Mouse (Mus musculus): ENCODE data around the gene Ppcdc.

The Ppcdc gene

DNA sequence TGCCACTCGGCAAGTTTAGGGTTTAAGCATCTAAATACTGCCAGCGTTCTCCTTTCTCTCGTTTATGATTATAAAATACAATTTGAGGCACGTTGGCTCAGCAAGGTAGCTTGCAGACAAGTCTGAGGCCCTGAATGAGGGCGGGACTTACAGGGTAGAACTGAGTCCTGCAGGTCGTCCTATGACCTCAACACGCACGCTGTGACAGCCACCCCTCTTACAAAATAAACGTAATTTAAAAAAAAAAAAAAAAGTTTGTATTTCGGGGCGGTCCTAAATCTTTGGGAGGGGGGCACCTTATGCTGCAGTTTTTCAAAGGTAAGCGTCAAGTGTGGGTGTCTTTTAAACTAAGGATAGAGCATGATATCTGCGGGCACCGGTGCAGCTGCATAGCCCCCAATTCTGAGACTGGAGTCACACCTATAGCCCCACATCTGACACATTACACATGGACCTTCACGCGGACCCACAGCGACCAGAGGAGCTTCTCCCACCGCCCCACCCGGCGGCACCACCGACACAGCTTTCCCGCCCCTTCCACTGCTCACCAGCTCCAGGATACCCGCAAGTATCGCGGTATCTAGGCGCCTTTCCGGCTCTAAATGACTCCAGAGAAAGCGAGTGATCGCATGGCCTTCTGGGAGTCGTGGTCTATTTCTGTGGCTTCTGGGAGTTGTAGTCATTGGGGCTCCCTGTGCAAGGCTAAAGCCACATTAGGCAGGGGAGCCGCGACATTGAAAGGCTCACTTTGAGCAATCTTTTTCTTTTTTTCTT lies at the start of gene Ppcdc:
Ppcdc (minus strand) TSS at position 603 of the 774 bp plus-strand sequence.
- DNase-seq (ENCODE audit: low read depth, low spot score) = peak; percentile 96

DNA sequence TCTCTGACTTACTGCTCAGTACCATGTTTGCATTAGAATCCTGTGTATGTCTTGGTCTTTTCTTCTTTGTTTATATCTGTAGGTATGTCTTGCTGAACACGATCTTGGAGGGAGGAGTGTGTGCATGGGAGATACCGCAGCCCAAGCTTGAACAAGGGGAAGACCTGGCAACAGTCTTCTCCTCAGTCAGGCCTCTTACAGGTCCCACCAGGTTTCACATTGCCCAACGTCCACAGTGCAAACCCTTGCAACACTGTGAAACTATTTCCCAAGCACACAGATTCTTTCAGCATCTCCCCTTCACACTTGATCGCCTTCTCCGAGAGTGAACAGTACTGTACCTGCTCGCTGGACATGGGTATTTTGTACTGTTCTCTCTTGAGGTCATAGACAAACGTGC lies 47.9 kb upstream of the Ppcdc start:
- DNase-seq (ENCODE audit: low read depth, low spot score) = no peak

DNA sequence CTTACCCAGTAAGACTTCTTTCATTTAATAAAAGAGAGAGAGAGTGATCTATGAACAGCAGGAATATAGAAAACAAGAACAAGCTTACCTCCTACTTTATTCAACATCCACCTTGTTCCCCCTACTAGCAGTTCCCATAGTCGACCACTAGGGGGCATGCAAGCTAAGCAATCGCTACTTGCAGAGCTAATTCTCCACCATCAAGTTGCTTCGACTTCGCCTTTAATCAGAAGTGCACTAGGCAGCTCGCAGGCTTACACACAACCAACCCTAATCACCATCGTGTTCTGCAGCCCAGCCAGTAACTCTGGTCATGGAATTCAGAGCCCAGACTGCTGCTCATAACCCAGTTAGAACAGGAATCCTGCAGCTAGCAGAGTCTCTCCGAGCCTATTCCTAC lies 45.9 kb upstream of the Ppcdc start:
- peak; percentile 82 for DNase-seq (ENCODE audit: low read depth, low spot score)

DNA sequence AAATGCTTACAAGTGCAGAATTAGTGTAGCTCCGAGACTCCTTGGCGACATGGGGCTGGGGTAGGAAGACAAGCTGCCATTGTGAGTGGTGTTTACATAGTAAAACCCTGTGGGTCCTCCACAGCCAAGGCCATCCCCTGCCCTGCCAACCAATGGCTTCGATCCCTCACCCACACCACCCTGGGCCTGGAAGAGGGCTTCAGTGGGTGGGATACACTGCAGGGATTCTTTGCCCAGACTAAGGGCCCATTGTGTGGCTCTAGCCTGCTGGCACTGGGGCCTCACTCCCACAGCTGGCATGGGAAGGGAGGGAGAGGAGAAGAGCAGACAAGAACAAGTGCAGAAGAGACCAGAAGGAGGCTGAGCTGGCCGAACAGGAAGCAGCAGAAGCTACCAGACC lies 29.0 kb upstream of the Ppcdc start:
- DNase-seq (ENCODE audit: low read depth, low spot score) = peak; percentile 77

DNA sequence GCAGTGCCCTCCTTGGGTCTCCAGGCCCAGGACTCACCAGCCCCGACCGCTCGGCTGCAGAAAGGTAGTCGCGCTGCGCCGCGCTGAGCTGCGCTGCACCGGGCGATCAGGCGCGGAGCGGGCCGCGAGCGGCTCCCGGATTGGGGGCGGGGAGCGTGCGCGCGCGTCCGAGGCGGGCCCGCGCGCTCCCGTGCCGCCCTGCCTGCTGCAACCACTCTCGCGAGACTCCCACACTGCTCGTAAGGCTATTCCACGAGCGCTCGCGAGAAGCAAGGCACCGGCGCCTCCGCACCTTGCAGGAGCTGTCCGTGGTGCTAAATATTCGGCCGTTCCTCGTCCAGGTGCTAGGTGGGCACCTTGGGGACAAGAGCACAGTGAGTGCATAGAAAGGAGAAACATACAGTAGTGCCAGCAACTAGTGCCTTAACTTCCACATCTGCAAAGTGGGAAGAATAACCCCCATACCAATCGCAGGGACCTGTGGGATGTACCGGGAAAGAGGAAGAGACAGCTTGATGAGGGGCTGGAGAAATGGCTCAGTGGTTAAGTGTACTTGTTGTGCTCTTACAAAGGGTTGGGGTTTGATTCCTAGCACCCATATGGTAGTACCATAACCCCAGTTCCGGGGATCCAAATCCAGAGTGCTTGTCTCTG lies 28.1 kb upstream of the Ppcdc start, which contains the start of gene Scamp5:
Scamp5 (minus strand) TSS at position 165 of the 654 bp plus-strand sequence.
- DNase-seq (ENCODE audit: low read depth, low spot score) = peak; percentile 85

DNA sequence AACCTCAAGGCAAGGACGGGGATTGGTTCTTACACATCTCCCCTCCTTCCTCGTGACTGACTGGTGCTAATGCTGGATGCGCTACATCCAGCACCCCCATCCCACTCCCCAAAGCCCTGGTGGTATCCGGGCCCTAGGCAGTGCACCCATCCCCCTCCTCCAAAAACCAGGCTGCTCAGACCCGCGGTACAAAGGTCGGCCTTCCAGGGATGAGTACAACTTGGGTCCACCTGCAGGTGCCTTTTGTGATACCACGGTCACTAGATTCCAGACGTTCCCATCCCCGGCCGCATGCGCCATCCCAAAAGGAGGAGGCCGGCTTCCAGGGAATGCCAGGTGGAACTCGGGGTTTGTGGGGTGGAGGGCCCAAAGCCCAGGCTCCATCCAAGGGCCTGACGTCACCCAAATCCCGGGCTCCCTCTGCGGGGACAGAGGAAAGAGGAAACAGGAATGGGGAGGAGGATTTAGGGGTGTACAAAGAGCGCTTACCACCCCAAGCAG lies 27.4 kb upstream of the Ppcdc start:
- DNase-seq (ENCODE audit: low read depth, low spot score) = no peak

DNA sequence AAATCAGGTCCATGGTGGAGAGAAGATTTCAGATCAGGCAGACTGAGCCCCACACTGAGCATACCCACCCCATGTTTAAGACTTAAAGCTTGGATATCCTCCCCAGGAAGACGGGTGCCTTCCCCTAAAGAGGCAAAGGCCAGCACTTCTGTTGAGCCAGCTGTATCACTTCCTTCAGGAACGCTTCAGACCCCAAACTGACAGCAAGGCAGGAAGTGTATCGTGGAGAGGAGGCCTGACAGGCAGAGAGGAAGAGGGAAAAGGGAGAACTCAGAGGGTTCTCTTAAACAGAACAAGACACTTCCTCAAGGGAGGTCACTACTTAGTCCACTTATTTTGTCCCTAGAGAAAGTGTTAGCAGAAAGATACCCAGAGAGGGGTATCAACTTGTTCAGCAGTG lies 26.2 kb upstream of the Ppcdc start:
- no peak for DNase-seq (ENCODE audit: low read depth, low spot score)

DNA sequence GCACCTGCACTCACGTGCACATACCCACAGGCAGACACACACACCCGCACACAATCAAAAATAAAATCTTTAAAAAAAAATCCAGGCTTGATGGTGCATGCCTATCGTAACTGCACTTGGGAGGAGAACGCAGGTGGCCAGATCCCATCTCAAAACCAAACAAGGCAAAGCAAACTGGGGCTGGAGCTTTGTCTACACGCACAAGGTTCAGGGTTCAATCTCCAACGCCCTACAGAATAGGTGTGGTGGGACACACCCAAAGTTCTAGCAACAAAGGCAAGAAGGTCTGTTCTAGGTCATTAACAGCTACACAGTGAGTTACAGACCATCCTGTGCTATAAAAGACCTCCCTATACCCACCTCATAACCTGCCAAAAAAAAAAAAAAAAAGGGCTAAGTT lies 22.9 kb upstream of the Ppcdc start:
- no peak for DNase-seq (ENCODE audit: low read depth, low spot score)

DNA sequence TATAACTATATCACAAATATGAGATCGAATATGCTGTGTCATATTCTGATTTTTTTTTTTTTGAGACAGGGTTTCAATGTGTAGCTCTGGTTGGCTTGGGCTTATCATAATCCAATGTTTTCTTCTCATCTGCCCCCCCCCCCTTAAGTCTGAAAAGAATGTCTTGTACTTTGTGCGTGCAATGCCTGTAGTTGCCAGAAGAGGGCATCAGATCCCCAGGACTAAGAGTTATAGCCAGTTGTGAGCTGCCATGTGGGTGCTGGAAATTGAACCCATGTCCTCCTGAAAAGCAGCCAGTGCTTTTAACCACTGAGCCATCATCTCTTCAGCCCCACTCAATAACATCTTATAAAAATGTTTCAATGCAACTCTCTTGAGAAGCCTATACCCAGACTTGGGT lies 19.8 kb upstream of the Ppcdc start:
- no peak for DNase-seq (ENCODE audit: low read depth, low spot score)

DNA sequence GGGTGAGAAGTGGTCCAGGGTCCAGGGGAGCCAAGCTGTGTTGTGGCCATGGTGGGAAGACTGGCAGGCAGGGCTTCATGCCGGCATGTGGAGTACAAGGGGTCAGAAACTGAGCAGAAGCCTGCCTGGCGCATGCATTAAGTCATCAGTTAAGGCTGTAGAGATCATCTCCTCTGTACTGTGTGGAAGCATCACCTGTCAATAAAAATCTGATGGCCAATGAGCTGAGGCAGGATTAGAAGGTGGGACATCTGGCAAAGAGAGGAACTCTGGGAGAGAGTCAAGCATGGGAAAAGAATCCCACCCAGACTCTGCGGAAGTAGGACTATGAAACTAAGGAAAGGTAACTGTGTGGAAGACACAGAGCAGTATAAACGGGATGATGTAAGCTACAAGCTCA lies 13.6 kb upstream of the Ppcdc start:
- no peak for DNase-seq (ENCODE audit: low read depth, low spot score)

DNA sequence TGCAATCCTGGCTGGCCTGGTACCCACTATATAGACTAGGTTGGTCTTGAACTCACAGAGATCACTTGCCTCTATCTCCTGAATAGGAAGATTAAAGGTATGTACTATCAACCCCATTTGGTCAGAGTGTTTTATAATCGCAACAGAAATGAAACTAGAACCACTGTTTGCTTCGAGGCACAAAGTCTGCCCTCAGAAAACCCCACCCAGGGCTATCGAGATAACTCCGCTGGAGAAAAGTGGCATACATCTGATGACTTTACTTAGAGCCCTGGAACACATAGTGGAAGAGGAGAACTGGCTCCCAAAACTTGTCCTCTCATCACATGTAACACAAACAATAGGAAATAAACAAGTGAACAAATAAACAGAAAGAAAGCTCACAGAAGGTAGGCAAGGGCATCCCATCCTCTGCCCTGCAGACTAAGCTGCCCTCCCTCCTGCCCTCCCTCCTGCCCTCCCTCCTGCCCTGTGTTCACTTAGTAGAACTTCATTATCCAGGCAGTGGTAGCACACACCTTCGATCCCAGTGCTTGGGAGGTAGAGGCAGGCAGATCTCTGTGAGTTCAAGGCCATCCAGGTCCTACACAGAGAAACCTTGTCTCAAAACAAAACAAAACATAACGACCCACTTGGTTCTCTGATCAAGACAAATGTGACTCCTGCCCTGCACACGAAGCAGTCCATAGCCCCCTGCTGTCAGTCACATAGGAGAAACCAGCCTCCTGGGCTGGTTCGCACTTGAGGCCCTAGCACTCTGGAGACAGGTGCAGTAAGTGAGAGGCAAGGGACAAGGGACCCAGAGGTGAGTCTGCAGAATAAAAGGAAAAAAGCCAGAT lies 12.9 kb upstream of the Ppcdc start:
- DNase-seq (ENCODE audit: low read depth, low spot score) = no peak

DNA sequence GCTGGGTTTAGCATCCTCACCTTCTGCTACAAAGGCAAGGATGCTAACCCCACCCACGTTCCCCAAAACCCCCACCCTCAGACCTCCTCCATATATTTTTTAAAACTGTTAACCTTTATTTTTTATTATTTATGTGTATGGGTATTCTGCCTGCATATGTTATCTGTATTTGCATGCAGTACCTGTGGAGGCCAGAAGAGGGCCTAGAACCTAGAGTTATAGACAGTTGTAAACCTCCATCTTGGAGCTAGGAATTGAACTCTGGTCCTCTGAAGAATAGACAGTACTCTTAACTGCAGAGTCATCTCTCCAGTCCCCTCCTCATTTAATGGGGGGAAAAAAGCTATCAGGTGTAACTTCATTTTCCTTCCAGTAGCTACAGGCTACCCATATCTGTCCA lies 9.8 kb upstream of the Ppcdc start:
- no peak for DNase-seq (ENCODE audit: low read depth, low spot score)

DNA sequence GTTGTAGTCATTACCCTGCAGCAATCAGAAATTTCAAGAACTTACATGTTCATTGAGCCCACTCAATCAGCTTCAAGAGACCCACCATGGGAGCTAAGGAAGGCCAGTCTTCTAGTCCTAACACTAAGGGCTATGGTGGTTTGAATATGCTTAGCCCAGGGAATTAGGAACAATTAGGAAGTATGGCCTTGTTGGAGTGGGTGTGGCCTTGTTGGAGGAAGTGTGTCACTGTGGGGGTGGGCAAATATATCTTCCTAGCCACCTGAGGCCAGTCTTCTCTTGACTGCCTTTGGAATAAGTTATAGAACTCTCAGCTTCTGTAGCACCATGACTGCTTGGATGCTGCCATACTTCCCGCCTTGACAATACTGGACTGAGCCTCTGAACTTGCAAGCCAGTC lies 696 bp upstream of the Ppcdc start:
- DNase-seq (ENCODE audit: low read depth, low spot score) = no peak

DNA sequence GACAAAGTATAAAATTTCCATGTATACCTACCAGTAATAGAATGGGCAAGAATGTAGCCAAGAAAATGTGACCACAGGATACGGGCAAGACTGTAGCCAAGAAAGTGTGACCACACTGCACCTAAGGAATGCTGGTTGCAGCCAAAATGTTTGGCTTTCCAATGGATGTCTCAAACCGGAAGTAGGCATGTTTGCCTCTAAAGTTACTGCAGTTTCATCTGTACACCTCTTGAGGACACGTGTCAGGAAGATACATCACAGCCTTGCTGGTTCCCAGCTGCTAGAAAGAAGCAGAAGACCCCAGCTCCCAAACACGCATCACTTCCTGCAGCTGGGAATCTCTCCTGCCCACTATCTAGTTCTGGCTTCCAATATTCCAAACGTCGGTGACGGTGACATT lies 841 bp downstream of the Ppcdc start:
- DNase-seq (ENCODE audit: low read depth, low spot score) = no peak

DNA sequence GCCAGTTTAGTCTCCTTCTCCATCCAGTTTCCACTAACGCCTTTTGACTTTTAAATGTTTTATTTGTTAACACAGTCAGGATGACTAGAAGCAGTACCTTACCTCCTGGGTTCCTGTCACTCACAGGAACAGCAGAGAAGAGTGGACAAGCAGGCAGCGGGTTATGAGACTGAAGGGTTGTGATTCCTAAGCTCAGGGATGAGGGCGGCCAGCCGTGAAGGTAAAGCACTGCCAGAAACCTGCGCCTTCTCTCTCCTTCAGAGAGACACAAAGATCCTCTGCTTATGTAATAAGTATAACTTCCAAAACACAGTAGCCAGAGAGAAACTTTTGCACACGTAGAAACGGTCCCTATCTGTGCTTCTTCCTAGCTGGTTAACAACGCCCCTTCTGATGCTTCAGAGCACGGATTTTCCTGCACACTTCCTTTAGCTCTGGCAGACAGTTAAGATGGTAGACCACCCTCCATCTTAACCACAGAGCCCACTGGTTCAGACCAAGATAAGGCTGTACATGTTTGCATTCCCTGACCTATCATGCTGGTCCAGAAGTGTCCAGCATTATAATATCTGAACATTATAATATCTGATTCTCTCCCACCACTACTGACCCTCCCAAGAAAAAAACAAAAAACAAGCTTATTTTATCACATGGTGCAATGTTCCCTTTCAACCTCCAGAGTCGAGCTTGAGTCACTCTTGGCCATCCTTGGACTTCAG lies 1.9 kb downstream of the Ppcdc start:
- no peak for DNase-seq (ENCODE audit: low read depth, low spot score)

DNA sequence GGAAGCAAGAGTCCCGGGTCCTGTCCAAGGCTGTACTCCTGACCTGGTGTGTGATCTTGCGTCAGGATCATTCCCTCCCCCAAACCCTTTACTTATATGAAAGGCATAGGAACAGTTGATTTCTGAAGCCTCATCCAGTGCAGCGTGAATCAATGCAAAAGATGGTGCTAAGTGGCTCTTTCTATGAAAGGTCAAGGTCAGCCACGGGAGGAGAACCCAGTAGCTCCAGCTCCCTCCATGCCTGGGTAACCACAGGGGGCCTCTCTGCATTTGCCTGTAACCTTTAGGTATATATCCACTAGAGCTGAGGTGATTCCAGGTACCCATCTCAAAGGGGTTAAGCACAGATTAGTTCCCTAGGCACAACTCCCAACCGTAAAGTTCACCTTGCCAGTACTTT lies 3.8 kb downstream of the Ppcdc start:
- no peak for DNase-seq (ENCODE audit: low read depth, low spot score)

DNA sequence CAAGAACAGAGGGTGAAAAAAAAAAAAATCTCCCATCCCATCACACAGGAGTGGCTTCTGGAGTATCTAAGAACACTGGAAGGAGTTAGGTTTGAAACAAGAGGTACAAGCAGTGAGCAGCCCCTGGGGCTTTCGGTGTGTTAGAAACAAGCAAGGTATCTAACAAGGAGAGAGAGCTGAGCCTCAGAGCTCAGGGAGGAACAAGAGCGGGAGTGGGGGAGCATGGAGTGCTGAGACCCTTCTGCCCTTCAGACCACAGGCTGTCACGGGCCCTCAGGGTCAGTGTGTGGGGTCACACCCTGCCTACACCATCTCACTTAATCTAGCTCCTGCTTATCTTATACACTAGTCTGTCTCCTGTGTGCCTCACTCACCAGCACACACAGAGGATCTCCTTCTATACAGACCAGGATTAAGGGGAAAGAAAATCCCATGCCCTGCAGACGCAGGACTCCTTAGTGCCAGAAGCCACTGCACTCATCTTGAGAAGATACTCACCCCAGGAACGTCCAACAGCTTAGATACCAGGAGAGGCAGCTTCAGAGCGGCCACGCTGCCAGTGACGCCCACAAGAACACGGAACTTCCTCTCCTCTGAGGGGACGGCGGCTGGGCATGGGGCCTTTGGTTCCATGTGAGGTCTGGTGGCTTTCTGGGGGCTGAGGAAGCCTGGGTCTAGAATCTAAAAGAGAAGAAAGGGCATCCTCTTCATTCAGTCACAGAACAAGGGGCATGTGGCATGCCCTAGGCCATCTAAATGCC lies 5.3 kb downstream of the Ppcdc start:
- no peak for DNase-seq (ENCODE audit: low read depth, low spot score)

DNA sequence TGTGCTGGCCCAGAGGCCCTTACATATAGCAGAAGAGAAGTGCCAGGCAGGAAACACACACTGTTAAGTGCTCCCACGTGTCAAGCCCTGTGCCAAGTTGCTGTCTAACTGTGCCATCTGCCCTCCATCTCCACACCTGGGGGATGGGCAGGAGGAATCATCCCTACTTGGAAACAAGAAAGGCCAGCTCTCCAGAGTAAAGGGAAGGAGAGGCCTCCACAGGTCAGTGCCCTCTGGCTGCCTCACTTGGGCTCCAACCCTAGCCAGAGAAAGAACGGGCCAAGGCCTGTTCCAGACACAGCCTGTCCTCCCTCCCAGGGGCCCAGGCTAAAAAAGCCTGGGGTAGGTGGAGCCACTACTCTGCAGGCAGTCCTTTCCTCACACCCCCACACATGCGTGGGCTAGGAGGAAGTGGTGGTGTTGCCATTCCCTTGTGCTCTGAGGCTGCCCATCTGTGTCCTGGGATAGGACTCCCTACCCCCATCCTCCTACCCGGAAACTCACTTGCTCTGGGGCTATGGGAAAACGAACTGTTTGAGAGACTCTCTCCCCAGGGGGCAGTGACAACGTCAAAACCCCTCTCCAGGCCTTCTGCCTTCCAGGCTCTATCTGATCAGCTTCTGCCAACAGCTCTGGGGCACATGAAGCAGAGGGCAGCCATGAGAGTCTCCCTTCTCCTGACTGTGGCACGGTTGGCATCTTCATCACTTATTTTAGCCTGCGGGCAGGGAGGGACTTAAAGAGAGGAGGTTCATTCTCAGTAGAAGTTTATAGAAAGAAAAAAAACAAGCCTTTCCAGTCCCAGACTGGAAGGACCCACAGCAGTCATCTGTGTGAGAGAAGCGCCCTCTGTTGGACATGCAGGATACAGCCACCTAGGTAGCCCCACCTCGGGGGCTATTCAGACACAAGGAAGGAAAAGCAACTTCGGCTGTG lies 6.6 kb downstream of the Ppcdc start:
- DNase-seq (ENCODE audit: low read depth, low spot score) = peak; percentile 68

DNA sequence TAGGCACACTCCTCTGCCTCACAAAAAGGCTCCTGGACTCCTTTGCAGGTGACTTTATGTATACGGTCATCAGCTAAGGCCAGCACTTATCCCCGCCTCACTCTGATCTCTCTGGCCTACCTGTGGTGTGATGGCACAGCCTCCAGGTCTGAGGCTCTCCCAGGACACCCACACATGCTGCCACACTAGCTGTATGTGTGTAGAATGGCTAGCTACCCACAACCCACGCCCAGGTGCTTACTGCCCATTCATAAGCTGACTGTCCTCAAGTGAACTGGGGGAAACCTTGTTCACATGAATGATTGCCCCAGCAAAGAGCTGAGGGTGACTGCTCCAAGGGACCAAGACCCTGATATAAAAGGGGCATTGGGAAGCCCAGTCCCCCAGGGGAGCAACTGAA lies 7.4 kb downstream of the Ppcdc start:
- DNase-seq (ENCODE audit: low read depth, low spot score) = no peak

DNA sequence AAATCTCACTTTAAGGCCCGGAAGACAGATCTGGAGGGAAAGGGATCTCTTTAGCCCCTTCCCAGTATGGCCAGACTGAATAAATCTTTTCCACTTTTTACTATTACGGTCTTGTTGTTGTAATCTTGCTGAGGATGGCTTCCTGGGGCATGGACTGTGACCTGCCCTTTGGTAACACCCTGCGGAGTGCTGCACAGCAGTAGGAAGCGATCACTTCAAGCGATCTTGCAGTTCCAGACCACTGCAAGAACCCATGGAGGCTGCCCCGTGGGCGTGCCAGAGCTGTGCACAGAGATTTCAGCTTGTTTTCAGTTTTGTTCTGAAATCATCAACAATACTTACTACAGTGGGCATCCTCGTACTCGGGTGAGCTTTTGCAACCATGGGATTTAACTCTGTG lies 8.7 kb downstream of the Ppcdc start:
- no peak for DNase-seq (ENCODE audit: low read depth, low spot score)
